Mouse (Mus musculus) CH12.LX (cell line): ENCODE measurements around the gene Gm9821. TPM values are rescaled to one million over a fixed set of nuclear protein-coding genes. Genes with fewer than 3 reads are reported as not detected.

ENCODE experiments used
- DNase-seq: peaks from one replicate; pipeline ENCODE4 v3.0.0-alpha.2; 2013; ENCODE audit errors: extremely low read depth
- H3K27ac ChIP-seq: 2 replicates; pipeline ENCODE4 v1.5.1; 2012; ENCODE audit warnings: low read depth, mild to moderate bottlenecking, control low read depth, moderate library complexity; ENCODE audit not compliant: insufficient read depth
- H3K27me3 ChIP-seq: replicated peaks from 2 replicates; pipeline ENCODE3; 2012; ENCODE audit warnings: inconsistent platforms
- H3K36me3 ChIP-seq, 2 experiments: replicated peaks in 1 of 2; 2 replicates each; pipeline versions ENCODE3 to v1.6.1; 2012; ENCODE audit warnings: inconsistent platforms in 1 of 2, low read length in 1 of 2, mild to moderate bottlenecking in 1 of 2, mixed read lengths in 1 of 2, moderate library complexity in 1 of 2; ENCODE audit not compliant: control insufficient read depth in 1 of 2, insufficient read depth in 1 of 2
- H3K4me1 ChIP-seq, 2 experiments: 2 replicates each; pipeline ENCODE4 v1.6.1; 2012; ENCODE audit warnings: inconsistent platforms in 1 of 2, moderate library complexity in 1 of 2; ENCODE audit not compliant: insufficient read depth in 2 of 2, control insufficient read depth in 1 of 2
- H3K4me2 ChIP-seq: 2 replicates; pipeline ENCODE4 v1.6.1; 2012; ENCODE audit warnings: low read depth, mild to moderate bottlenecking, control low read depth; ENCODE audit not compliant: poor library complexity, insufficient read depth, severe bottlenecking
- H3K4me3 ChIP-seq, 3 experiments: fragments of 150-350 bp in 1 of 3; sonication (generic) in 1 of 3; replicated peaks in 1 of 3; 2 replicates each; pipeline versions ENCODE3 to v1.5.1; 2011 to 2012; ENCODE audit warnings: low read depth in 2 of 3, low read length in 2 of 3, mild to moderate bottlenecking in 2 of 3, moderate library complexity in 2 of 3, control low read depth in 1 of 3, improper control_type of control experiment in 1 of 3, inconsistent platforms in 1 of 3, mixed read lengths in 1 of 3; ENCODE audit not compliant: poor library complexity in 1 of 3
- H3K79me2 ChIP-seq: replicated peaks from 2 replicates; pipeline ENCODE4 v1.6.1; 2012; ENCODE audit warnings: mild to moderate bottlenecking, moderate library complexity; ENCODE audit not compliant: control insufficient read depth, poor library complexity, insufficient read depth, severe bottlenecking; ENCODE audit errors: extremely low read depth
- H3K9ac ChIP-seq: 2 replicates; pipeline ENCODE4 v1.6.1; 2012; ENCODE audit warnings: low read depth, mild to moderate bottlenecking, control low read depth, moderate library complexity; ENCODE audit not compliant: insufficient read depth
- H3K9me3 ChIP-seq: replicated peaks from 2 replicates; pipeline ENCODE3; 2012; ENCODE audit warnings: low read length, inconsistent platforms, mixed read lengths
- BHLHE40 ChIP-seq: IDR thresholded peaks from 2 replicates; pipeline ENCODE4 v1.6.1; 2011; ENCODE audit warnings: mild to moderate bottlenecking, low read depth, low read length, improper control_type of control experiment
- EP300 ChIP-seq: IDR thresholded peaks from 2 replicates; pipeline ENCODE4 v1.6.1; 2011; ENCODE audit warnings: low read length, improper control_type of control experiment
- JUND ChIP-seq: conservative IDR thresholded peaks from 2 replicates; pipeline ENCODE4 v1.6.1; 2011; ENCODE audit warnings: low read depth, low read length, improper control_type of control experiment
- KAT2A ChIP-seq: IDR thresholded peaks from 2 replicates; pipeline ENCODE4 v1.6.1; 2012; ENCODE audit warnings: low read length, improper control_type of control experiment, inconsistent platforms; ENCODE audit not compliant: insufficient replicate concordance
- MAFK ChIP-seq: IDR thresholded peaks from 2 replicates; pipeline ENCODE4 v1.6.1; 2011; ENCODE audit warnings: low read length, improper control_type of control experiment; ENCODE audit not compliant: insufficient replicate concordance
- MAX ChIP-seq: IDR thresholded peaks from 2 replicates; pipeline ENCODE4 v1.6.1; 2011; ENCODE audit warnings: low read length, improper control_type of control experiment
- MAZ ChIP-seq: IDR thresholded peaks from 2 replicates; pipeline ENCODE4 v1.6.1; 2012; ENCODE audit warnings: low read depth, mild to moderate bottlenecking, inconsistent platforms, low read length, improper control_type of control experiment, moderate library complexity
- MEF2A ChIP-seq: IDR thresholded peaks from 2 replicates; pipeline ENCODE4 v1.6.1; 2014; ENCODE audit warnings: low read depth, mild to moderate bottlenecking, inconsistent platforms, low read length, improper control_type of control experiment, borderline replicate concordance
- MXI1 ChIP-seq: IDR thresholded peaks from 2 replicates; pipeline ENCODE4 v1.6.1; 2011; ENCODE audit warnings: mild to moderate bottlenecking, low read depth, low read length, improper control_type of control experiment
- MYC ChIP-seq: IDR thresholded peaks from 2 replicates; pipeline ENCODE4 v1.6.1; 2011; ENCODE audit warnings: low read depth, mild to moderate bottlenecking, improper control_type of control experiment, low read length
- NELFE ChIP-seq: IDR thresholded peaks from 2 replicates; pipeline ENCODE4 v1.6.1; 2011; ENCODE audit warnings: low read depth, low read length, improper control_type of control experiment
- POLR2A ChIP-seq: IDR thresholded peaks from 2 replicates; pipeline ENCODE4 v1.6.1; 2011; ENCODE audit warnings: low read depth, mild to moderate bottlenecking, improper control_type of control experiment, low read length
- RAD21 ChIP-seq: IDR thresholded peaks from 2 replicates; pipeline ENCODE4 v1.6.1; 2011; ENCODE audit warnings: low read depth, mild to moderate bottlenecking, low read length, improper control_type of control experiment, moderate library complexity
- UBTF ChIP-seq: IDR thresholded peaks from 2 replicates; pipeline ENCODE4 v1.6.1; 2012; ENCODE audit warnings: low read depth, mild to moderate bottlenecking, inconsistent platforms, low read length, improper control_type of control experiment, moderate library complexity
- USF1 ChIP-seq: IDR thresholded peaks from 2 replicates; pipeline ENCODE4 v1.6.1; 2014; ENCODE audit warnings: low read depth, mild to moderate bottlenecking, inconsistent platforms, low read length, improper control_type of control experiment
- USF2 ChIP-seq: conservative IDR thresholded peaks from 2 replicates; pipeline ENCODE4 v1.6.1; 2011; ENCODE audit warnings: low read depth, low read length, improper control_type of control experiment
- ZC3H11A ChIP-seq: IDR thresholded peaks from 2 replicates; pipeline ENCODE4 v1.6.1; 2012; ENCODE audit warnings: low read depth, mild to moderate bottlenecking, inconsistent platforms, low read length, improper control_type of control experiment
- ZKSCAN1 ChIP-seq: IDR thresholded peaks from 2 replicates; pipeline ENCODE4 v1.6.1; 2012; ENCODE audit warnings: low read depth, inconsistent platforms, low read length, improper control_type of control experiment, borderline replicate concordance
- dilution Hi-C: fragments of 300-500 bp; cut with MboI; formaldehyde crosslinking; loops from 2 replicates; pipeline ENCODE4 v1.14.3; 2020; ENCODE audit warnings: low sequenced_read_pairs; ENCODE audit not compliant: extremely low pct_unique_long_range_greater_than_20kb, extremely low pct_ligation_motif_present
- in situ Hi-C: fragments of 300-500 bp; cut with MboI; formaldehyde crosslinking; loops from 3 replicates; pipeline ENCODE4 v1.14.3; 2019; ENCODE audit warnings: low sequenced_read_pairs, low pct_ligation_motif_present, low pct_unique_long_range_greater_than_20kb, mixed read lengths
- polyA plus RNA-seq: library from polyadenylated mRNA; unstranded; fragments of >175 nt; gene quantifications from 2 replicates; pipeline ENCODE4 v1.2.1, GENCODE M21; 2012; ENCODE audit warnings: low read depth; ENCODE audit not compliant: insufficient read length
- total RNA-seq, 2 experiments: library from RNA; depleted of rRNA; stranded (reverse); fragments of 300-350 nt in 1 of 2; fragments of >200 nt in 1 of 2; gene quantifications; 2 replicates each; pipeline ENCODE4 v1.2.3; 2012 to 2014

The Gm9821 gene
- total and polyA plus RNA-seq, 3 experiments, result 0.25 to 3.8 TPM; not detected in 1

- TF ChIP-seq POLR2A, result no peak
- no peak for TF ChIP-seq KAT2A
- in situ Hi-C loops, result no loop called here
- Histone ChIP-seq H3K79me2 (no peaks in the 10 kb centered on the region), H3K9me3 (no peaks in the 10 kb centered on the region), H3K27me3 (peaks cover 30% of the 10 kb centered on the region), H3K27ac (no peak overlapping the region), H3K9ac (no peak overlapping the region), H3K4me3 (no peak overlapping the region), H3K4me2 (no peak overlapping the region), H3K36me3 (no peaks in the 10 kb centered on the region), H3K4me1 (peaks cover 3 to 8% of the 10 kb centered on the region in 2 experiments; a peak in 3 of 4 replicates)
- dilution Hi-C loops, result no loop called here
- no peak for DNase-seq
Observed at GRCm38 (mm10) chr2:91971231-91972097, 26.0 kb downstream of the Gm9821 start.

GRCm38 (mm10) chr2:91972121-91972566 lies 26.6 kb downstream of the Gm9821 start:
- no peaks in the 10 kb centered on the region for H3K9me3 ChIP-seq
- no peak overlapping the region for H3K9ac ChIP-seq
- no peak overlapping the region for H3K27ac ChIP-seq
- no peak overlapping the region for H3K4me2 ChIP-seq
- in situ Hi-C loops, result no loop called here
- dilution Hi-C loops, result no loop called here
- peaks cover 30% of the 10 kb centered on the region for H3K27me3 ChIP-seq
- H3K4me3 ChIP-seq, result no peak overlapping the region
- no peak for TF ChIP-seq BHLHE40
- no peak for TF ChIP-seq JUND
- TF ChIP-seq MAZ, result no peak
- no peak for TF ChIP-seq MYC
- no peak for TF ChIP-seq ZC3H11A
- no peak for TF ChIP-seq MEF2A
- no peak for TF ChIP-seq USF1
- no peak for TF ChIP-seq MAFK
- no peak for TF ChIP-seq USF2
- TF ChIP-seq MAX, result no peak
- TF ChIP-seq EP300, result no peak
- no peak for TF ChIP-seq ZKSCAN1
- no peak for TF ChIP-seq UBTF
- TF ChIP-seq NELFE, result no peak
- TF ChIP-seq MXI1, result no peak
- TF ChIP-seq RAD21, result no peak
- TF ChIP-seq POLR2A, result no peak
- no peak for DNase-seq
- H3K79me2 ChIP-seq, result no peaks in the 10 kb centered on the region
- H3K4me1 ChIP-seq, result peaks cover 3 to 7% of the 10 kb centered on the region in 2 experiments; a peak in 3 of 4 replicates
- no peaks in the 10 kb centered on the region for H3K36me3 ChIP-seq
